Mouse (Mus musculus) testis, adult 2 months (tissue): ENCODE measurements at regions not wholly inside any gene's neighbourhood (a gene's known extent, or its start where the extent isn't known, plus 50 kb on each side); places are given as distances from the start of the nearest gene placed in this dataset.

Experiments used
- H3K27ac ChIP-seq: fragments of 200-500 bp; 2 replicates; pipeline ENCODE4 v1.5.1; 2012; ENCODE audit warnings: low read depth, low read length; ENCODE audit not compliant: control insufficient read depth, insufficient read depth
- H3K27me3 ChIP-seq: fragments of 200-500 bp; 2 replicates; pipeline ENCODE4 v1.6.1; 2012; ENCODE audit warnings: mild to moderate bottlenecking, low read length, moderate library complexity; ENCODE audit not compliant: control insufficient read depth, insufficient read depth
- H3K36me3 ChIP-seq: fragments of 200-500 bp; 2 replicates; pipeline ENCODE4 v1.6.1; 2012; ENCODE audit warnings: mild to moderate bottlenecking, low read length; ENCODE audit not compliant: control insufficient read depth, insufficient read depth
- H3K4me1 ChIP-seq: fragments of 200-500 bp; 2 replicates; pipeline ENCODE4 v1.6.1; 2012; ENCODE audit warnings: low read length; ENCODE audit not compliant: control insufficient read depth, insufficient read depth
- H3K4me3 ChIP-seq: fragments of 200-500 bp; 2 replicates; pipeline ENCODE4 v1.5.1; 2012; ENCODE audit warnings: low read depth, mild to moderate bottlenecking, low read length, moderate library complexity, mixed read lengths; ENCODE audit not compliant: control insufficient read depth
- CTCF ChIP-seq: fragments of 200-500 bp; IDR thresholded peaks from 2 replicates; pipeline ENCODE4 v1.5.1; 2012; ENCODE audit warnings: low read depth, mild to moderate bottlenecking, inconsistent platforms, low read length, moderate library complexity; ENCODE audit not compliant: control insufficient read depth, insufficient read depth, insufficient replicate concordance
- POLR2A ChIP-seq: fragments of 200-500 bp; IDR thresholded peaks from 2 replicates; pipeline ENCODE4 v1.6.1; 2012; ENCODE audit warnings: low read depth, mild to moderate bottlenecking, inconsistent platforms, low read length, moderate library complexity; ENCODE audit not compliant: control insufficient read depth

GRCm38 (mm10) chr9:87607878-87608631 lies 123.0 kb downstream of the Tbx18 start:
- Histone ChIP-seq H3K27ac (no peak overlapping the region), H3K4me1 (peaks cover 4% of the 10 kb centered on the region; the same call in 1 of the 2 replicates), H3K4me3 (no peak overlapping the region; the same call in 1 of the 2 replicates), H3K27me3 (no peaks in the 10 kb centered on the region), H3K36me3 (no peaks in the 10 kb centered on the region)
- TF ChIP-seq POLR2A (no peak), CTCF (no peak)

- Histone ChIP-seq H3K4me1 (no peaks in the 10 kb centered on the region), H3K4me3 (no peak overlapping the region), H3K27ac (no peak overlapping the region), H3K27me3 (no peaks in the 10 kb centered on the region), H3K36me3 (no peaks in the 10 kb centered on the region)
- TF ChIP-seq POLR2A (no peak), CTCF (no peak)
Observed at GRCm38 (mm10) chr9:87575591-87575990, 155.5 kb downstream of the Tbx18 start.

GRCm38 (mm10) chr9:87574250-87574864 lies 156.7 kb downstream of the Tbx18 start:
- Histone ChIP-seq H3K4me3 (no peak overlapping the region), H3K36me3 (no peaks in the 10 kb centered on the region)
- TF ChIP-seq POLR2A (no peak), CTCF (no peak)

GRCm38 (mm10) chr9:87563244-87563643 lies 167.8 kb downstream of the Tbx18 start:
- Histone ChIP-seq H3K27ac (no peak overlapping the region), H3K4me1 (no peaks in the 10 kb centered on the region), H3K36me3 (no peaks in the 10 kb centered on the region), H3K27me3 (no peaks in the 10 kb centered on the region), H3K4me3 (no peak overlapping the region)
- TF ChIP-seq POLR2A: no peak
- TF ChIP-seq CTCF: no peak

More at GRCm38 (mm10) chr9:87574250-87574864, 156.7 kb downstream of the Tbx18 start:
- Histone ChIP-seq H3K4me1 (no peaks in the 10 kb centered on the region), H3K27ac (no peak overlapping the region), H3K27me3 (no peaks in the 10 kb centered on the region)

GRCm38 (mm10) chr9:87562796-87563195 lies 168.3 kb downstream of the Tbx18 start:
- H3K27ac ChIP-seq: no peak overlapping the region
- H3K27me3 ChIP-seq: no peaks in the 10 kb centered on the region
- H3K4me1 ChIP-seq: peaks cover under 1% of the 10 kb centered on the region
- H3K4me3 ChIP-seq: no peak overlapping the region
- no peaks in the 10 kb centered on the region for H3K36me3 ChIP-seq
- TF ChIP-seq CTCF: no peak
- TF ChIP-seq POLR2A: no peak

GRCm38 (mm10) chr9:87557841-87558240 lies 173.2 kb downstream of the Tbx18 start:
- no peak overlapping the region for H3K27ac ChIP-seq
- no peaks in the 10 kb centered on the region for H3K36me3 ChIP-seq
- H3K4me1 ChIP-seq: peaks cover 3% of the 10 kb centered on the region
- no peak for TF ChIP-seq CTCF
- TF ChIP-seq POLR2A: no peak
- no peak overlapping the region for H3K4me3 ChIP-seq
- H3K27me3 ChIP-seq: no peaks in the 10 kb centered on the region

GRCm38 (mm10) chr9:87556953-87557394 lies 174.1 kb downstream of the Tbx18 start:
- no peak overlapping the region for H3K27ac ChIP-seq
- no peak overlapping the region for H3K4me3 ChIP-seq
- no peaks in the 10 kb centered on the region for H3K27me3 ChIP-seq
- no peaks in the 10 kb centered on the region for H3K36me3 ChIP-seq
- TF ChIP-seq POLR2A: no peak
- no peak for TF ChIP-seq CTCF
- H3K4me1 ChIP-seq: peaks cover 3% of the 10 kb centered on the region

GRCm38 (mm10) chr9:87556552-87556951 lies 174.5 kb downstream of the Tbx18 start:
- Histone ChIP-seq H3K36me3 (no peaks in the 10 kb centered on the region), H3K4me1 (peaks cover 3% of the 10 kb centered on the region), H3K27ac (no peak overlapping the region), H3K4me3 (no peak overlapping the region), H3K27me3 (no peaks in the 10 kb centered on the region)
- TF ChIP-seq CTCF (no peak), POLR2A (no peak)
